Mouse (Mus musculus): Measurements from ENCODE around the gene Mief2.

GRCm38 (mm10) chr11:60707672-60708071 is 20.5 kb upstream of the Mief2 start:
- no peak for TF ChIP-seq CTCF (IDR thresholded peaks at IDR 0.05; ENCODE audit: low read depth)
- TF ChIP-seq EP300 (IDR thresholded peaks at IDR 0.05; ENCODE audit: low read depth), result no peak
